27 mouse cellular contexts compared by ENCODE assay signal in genomic region chr1:51065652-51066051, GRCm38 (mm10).
"Had no signal": no experiment of that assay in that cellular context is flagged by ENCODE, and none has a peak within 500 bp of the region (broad histone marks: within the 10 kb centered on the region; RNA-seq: fewer than 3 reads in every experiment).

No protein-coding gene starts in this region.

- H3K9ac ChIP-seq: heart, embryonic 13.5 days; heart, embryonic 15.5 days; hindbrain, embryonic 13.5 days; hindbrain, embryonic 15.5 days; kidney, embryonic 15.5 days; limb, embryonic 13.5 days; limb, embryonic 15.5 days; liver, embryonic 12.5 days; liver, embryonic 14.5 days had no signal

- H3K4me3 ChIP-seq: gastrocnemius, adult 2 months; heart, adult 2 months; heart, embryonic 13.5 days; heart, embryonic 15.5 days; hindbrain, embryonic 13.5 days; hindbrain, embryonic 15.5 days; kidney, embryonic 15.5 days; limb, embryonic 13.5 days; limb, embryonic 15.5 days; liver, embryonic 12.5 days had no signal

- H3K27me3 ChIP-seq: heart, embryonic 13.5 days; heart, embryonic 15.5 days; hindbrain, embryonic 13.5 days; hindbrain, embryonic 15.5 days; kidney, embryonic 15.5 days; limb, embryonic 13.5 days; limb, embryonic 15.5 days; liver, embryonic 12.5 days had no signal

- H3K9me3 ChIP-seq: heart, embryonic 13.5 days; heart, embryonic 15.5 days; hindbrain, embryonic 13.5 days; hindbrain, embryonic 15.5 days; kidney, embryonic 15.5 days; limb, embryonic 13.5 days; limb, embryonic 15.5 days; liver, embryonic 12.5 days had no signal

- ATAC-seq: hindbrain, postnatal 0 days; intestine, embryonic 16.5 days; liver, embryonic 12.5 days had no signal

- H3K27ac ChIP-seq: gastrocnemius, adult 2 months; heart, adult 2 months; heart, embryonic 13.5 days; heart, embryonic 15.5 days; hindbrain, embryonic 13.5 days; hindbrain, embryonic 15.5 days; hindbrain, postnatal 0 days; kidney, embryonic 15.5 days; kidney, postnatal 0 days; limb, embryonic 13.5 days; limb, embryonic 15.5 days; liver, embryonic 12.5 days; liver, embryonic 14.5 days had no signal

- H3K36me3 ChIP-seq: heart, embryonic 13.5 days; heart, embryonic 15.5 days; hindbrain, embryonic 13.5 days; hindbrain, embryonic 15.5 days; kidney, embryonic 15.5 days; limb, embryonic 13.5 days; limb, embryonic 15.5 days; liver, embryonic 12.5 days had no signal

- H3K4me2 ChIP-seq: heart, embryonic 11.5 days; heart, embryonic 13.5 days; heart, embryonic 15.5 days; hindbrain, embryonic 13.5 days; hindbrain, embryonic 15.5 days; kidney, embryonic 15.5 days; limb, embryonic 13.5 days; limb, embryonic 15.5 days; liver, embryonic 12.5 days had no signal

- DNase-seq: gastrocnemius, adult 2 months; gastrocnemius, postnatal 10 days; gastrocnemius, postnatal 25 days; heart, adult 2 months; heart, postnatal 14 days; heart, postnatal 36 days; kidney, adult 11 months; kidney, adult 2 months; kidney, adult 9 months; kidney, postnatal 14 days; kidney, postnatal 36 days; layer of hippocampus, adult 9-11 months; layer of hippocampus, postnatal 36 days; left cerebral cortex, postnatal 4 days had no signal

- H3K4me1 ChIP-seq: heart, embryonic 13.5 days; heart, embryonic 15.5 days; hindbrain, embryonic 13.5 days; hindbrain, embryonic 15.5 days; kidney, embryonic 15.5 days; limb, embryonic 13.5 days; limb, embryonic 15.5 days; liver, embryonic 12.5 days had no signal
